Mouse (Mus musculus): Measurements from ENCODE around the gene Lbx1. TPM values are rescaled to one million over a fixed set of nuclear protein-coding genes. Genes with fewer than 3 reads are reported as not detected.

The Lbx1 gene
- polyA plus RNA-seq, 1 experiment from 2014 or later: not detected

GRCm38 (mm10) chr19:45242348-45243263, 7.0 kb upstream of the Lbx1 start:
- no peaks in the 10 kb centered on the region for H3K36me3 ChIP-seq (replicated peaks)
- H3K9me3 ChIP-seq (replicated peaks): no peaks in the 10 kb centered on the region
- no peak overlapping the region for H3K27ac ChIP-seq (replicated peaks)
- no peak for ATAC-seq (ENCODE audit: insufficient read depth)
- peaks cover 97% of the 10 kb centered on the region for H3K27me3 ChIP-seq
- no peaks in the 10 kb centered on the region for H3K4me1 ChIP-seq (replicated peaks)
- 3% methylated on average over 23 of the region's 23 CpGs for WGBS (ENCODE audit: insufficient replicate concordance)
- H3K4me2 ChIP-seq: no peak overlapping the region
- H3K4me3 ChIP-seq (replicated peaks): no peak overlapping the region
- no peak overlapping the region for H3K9ac ChIP-seq

GRCm38 (mm10) chr19:45242017-45242347, 6.4 kb upstream of the Lbx1 start:
- Histone ChIP-seq H3K4me2 (no peak overlapping the region), H3K4me1 (replicated peaks) (no peaks in the 10 kb centered on the region), H3K27me3 (peaks cover 98% of the 10 kb centered on the region), H3K4me3 (replicated peaks) (no peak overlapping the region), H3K9ac (no peak overlapping the region), H3K27ac (replicated peaks) (no peak overlapping the region), H3K36me3 (replicated peaks) (no peaks in the 10 kb centered on the region), H3K9me3 (replicated peaks) (no peaks in the 10 kb centered on the region)
- no peak for ATAC-seq (ENCODE audit: insufficient read depth)
- 3% methylated on average over 4 of the region's 4 CpGs for WGBS (ENCODE audit: insufficient replicate concordance)

GRCm38 (mm10) chr19:45240026-45240425, 4.4 kb upstream of the Lbx1 start:
- H3K4me3 ChIP-seq (replicated peaks): no peak overlapping the region
- ATAC-seq (ENCODE audit: insufficient read depth): no peak
- no peak overlapping the region for H3K4me2 ChIP-seq
- WGBS (ENCODE audit: insufficient replicate concordance): 7% methylated on average over 2 of the region's 2 CpGs
- H3K27ac ChIP-seq (replicated peaks): no peak overlapping the region
- H3K36me3 ChIP-seq (replicated peaks): no peaks in the 10 kb centered on the region
- peaks cover 13% of the 10 kb centered on the region for H3K4me1 ChIP-seq (replicated peaks)
- H3K9me3 ChIP-seq (replicated peaks): no peaks in the 10 kb centered on the region
- peaks cover 99% of the 10 kb centered on the region for H3K27me3 ChIP-seq
- H3K9ac ChIP-seq: no peak overlapping the region

GRCm38 (mm10) chr19:45239191-45239590, 3.6 kb upstream of the Lbx1 start:
- peaks cover 16% of the 10 kb centered on the region for H3K4me1 ChIP-seq (replicated peaks)
- no peak overlapping the region for H3K4me3 ChIP-seq (replicated peaks)
- no peaks in the 10 kb centered on the region for H3K9me3 ChIP-seq (replicated peaks)
- H3K4me2 ChIP-seq: no peak overlapping the region
- H3K9ac ChIP-seq: no peak overlapping the region
- H3K36me3 ChIP-seq (replicated peaks): no peaks in the 10 kb centered on the region
- no peak overlapping the region for H3K27ac ChIP-seq (replicated peaks)
- ATAC-seq (ENCODE audit: insufficient read depth): no peak
- WGBS (ENCODE audit: insufficient replicate concordance): 13% methylated on average over 1 of the region's 1 CpGs
- peaks cover 99% of the 10 kb centered on the region for H3K27me3 ChIP-seq

DNA sequence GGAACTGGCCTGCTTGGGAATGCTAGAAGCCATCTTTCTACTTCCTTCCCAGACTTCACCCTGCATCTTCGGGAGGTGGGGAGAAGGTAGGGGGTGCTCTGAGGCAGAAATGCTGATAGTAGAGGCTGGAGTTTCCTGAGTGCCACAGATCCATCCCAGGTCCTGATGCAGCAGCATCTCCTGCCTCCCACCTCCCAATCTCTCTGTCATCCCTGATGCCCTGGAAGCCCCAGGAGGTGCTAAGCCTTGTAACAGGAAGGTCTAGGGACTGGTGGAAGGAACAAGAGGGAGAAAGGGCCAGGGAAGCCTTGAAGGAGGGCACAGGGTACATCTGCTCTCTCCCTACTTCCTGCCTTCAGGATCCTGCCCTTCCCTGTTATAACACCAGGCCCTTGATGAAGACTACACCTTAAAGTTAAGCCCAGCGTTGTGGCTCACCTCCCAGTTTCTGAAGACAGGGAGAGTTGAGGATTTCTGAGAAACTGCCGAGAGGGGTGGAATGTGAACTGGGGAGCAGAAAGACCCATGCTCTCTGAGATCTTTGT, 2.1 kb upstream of the Lbx1 start:
- Histone ChIP-seq H3K27me3 (peaks cover 99% of the 10 kb centered on the region), H3K27ac (replicated peaks) (no peak overlapping the region), H3K4me3 (replicated peaks) (no peak overlapping the region), H3K4me2 (no peak overlapping the region), H3K36me3 (replicated peaks) (no peaks in the 10 kb centered on the region), H3K9me3 (replicated peaks) (no peaks in the 10 kb centered on the region), H3K9ac (no peak overlapping the region), H3K4me1 (replicated peaks) (peaks cover 23% of the 10 kb centered on the region)
- WGBS (ENCODE audit: insufficient replicate concordance): 10% methylated on average over 3 of the region's 3 CpGs
- no peak for ATAC-seq (ENCODE audit: insufficient read depth)

GRCm38 (mm10) chr19:45237099-45237498, 1.5 kb upstream of the Lbx1 start:
- no peaks in the 10 kb centered on the region for H3K9me3 ChIP-seq (replicated peaks)
- 2% methylated on average over 8 of the region's 8 CpGs for WGBS (ENCODE audit: insufficient replicate concordance)
- H3K4me3 ChIP-seq (replicated peaks): no peak overlapping the region
- H3K27ac ChIP-seq (replicated peaks): no peak overlapping the region
- peaks cover 23% of the 10 kb centered on the region for H3K4me1 ChIP-seq (replicated peaks)
- no peak for ATAC-seq (ENCODE audit: insufficient read depth)
- peaks cover 99% of the 10 kb centered on the region for H3K27me3 ChIP-seq
- no peak overlapping the region for H3K4me2 ChIP-seq
- H3K9ac ChIP-seq: no peak overlapping the region
- no peaks in the 10 kb centered on the region for H3K36me3 ChIP-seq (replicated peaks)

GRCm38 (mm10) chr19:45236363-45236942, 841 bp upstream of the Lbx1 start:
- Histone ChIP-seq H3K27ac (replicated peaks) (no peak overlapping the region), H3K36me3 (replicated peaks) (no peaks in the 10 kb centered on the region), H3K27me3 (peaks cover 99% of the 10 kb centered on the region), H3K4me1 (replicated peaks) (peaks cover 26% of the 10 kb centered on the region), H3K9me3 (replicated peaks) (no peaks in the 10 kb centered on the region), H3K4me2 (peak overlapping the region; percentile 46), H3K9ac (no peak overlapping the region), H3K4me3 (replicated peaks) (peak overlapping the region; percentile 28)
- ATAC-seq (ENCODE audit: insufficient read depth): no peak
- WGBS (ENCODE audit: insufficient replicate concordance): under 1% methylated on average over 39 of the region's 39 CpGs

- no peaks in the 10 kb centered on the region for H3K36me3 ChIP-seq (replicated peaks)
- no peak overlapping the region for H3K27ac ChIP-seq (replicated peaks)
- H3K9me3 ChIP-seq (replicated peaks): no peaks in the 10 kb centered on the region
- H3K9ac ChIP-seq: no peak overlapping the region
- H3K4me2 ChIP-seq: peak overlapping the region; percentile 33
- peaks cover 31% of the 10 kb centered on the region for H3K4me1 ChIP-seq (replicated peaks)
- under 1% methylated on average over 53 of the region's 53 CpGs for WGBS (ENCODE audit: insufficient replicate concordance)
- H3K27me3 ChIP-seq: peaks cover 99% of the 10 kb centered on the region
- ATAC-seq (ENCODE audit: insufficient read depth): no peak
- H3K4me3 ChIP-seq (replicated peaks): peak overlapping the region; percentile 15; the same call in 1 of the 2 replicates
Observed at GRCm38 (mm10) chr19:45235331-45235741, 276 bp downstream of the Lbx1 start.

DNA sequence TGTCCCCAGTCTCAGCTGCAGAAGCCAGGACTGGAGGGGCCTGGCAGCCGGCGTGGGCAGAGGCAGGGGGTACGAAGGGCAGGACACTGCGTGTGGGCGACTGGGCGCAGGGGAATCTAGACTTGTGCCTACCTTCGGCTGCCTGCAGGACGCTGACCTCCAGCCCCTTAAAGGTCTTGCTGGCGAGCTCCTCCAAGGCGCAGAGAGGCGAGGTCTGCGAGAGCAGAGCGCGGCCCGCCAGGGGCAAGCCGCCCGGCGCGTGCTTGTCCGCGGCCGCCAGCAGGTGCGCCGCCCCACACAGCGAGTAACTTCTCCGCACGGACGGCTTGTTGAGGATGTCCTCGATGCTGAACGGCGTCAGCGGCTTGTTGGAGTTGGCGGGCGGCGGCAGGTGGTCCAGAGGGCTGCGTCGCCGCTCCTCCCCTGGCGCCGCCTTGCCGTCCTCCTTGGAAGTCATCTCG, 811 bp downstream of the Lbx1 start:
- H3K36me3 ChIP-seq (replicated peaks): no peaks in the 10 kb centered on the region
- no peaks in the 10 kb centered on the region for H3K9me3 ChIP-seq (replicated peaks)
- H3K4me2 ChIP-seq: peak overlapping the region; percentile 33
- peak overlapping the region; percentile 15; the same call in 1 of the 2 replicates for H3K4me3 ChIP-seq (replicated peaks)
- no peak overlapping the region for H3K9ac ChIP-seq
- H3K4me1 ChIP-seq (replicated peaks): peaks cover 31% of the 10 kb centered on the region
- ATAC-seq (ENCODE audit: insufficient read depth): no peak
- H3K27ac ChIP-seq (replicated peaks): no peak overlapping the region
- WGBS (ENCODE audit: insufficient replicate concordance): 1% methylated on average over 42 of the region's 42 CpGs
- peaks cover 100% of the 10 kb centered on the region for H3K27me3 ChIP-seq

- WGBS (ENCODE audit: insufficient replicate concordance): 1% methylated on average over 22 of the region's 22 CpGs
- H3K4me3 ChIP-seq (replicated peaks): no peak overlapping the region
- no peak for ATAC-seq (ENCODE audit: insufficient read depth)
Observed at GRCm38 (mm10) chr19:45234191-45234770, 1.3 kb downstream of the Lbx1 start.

More at GRCm38 (mm10) chr19:45234191-45234770, 1.3 kb downstream of the Lbx1 start:
- peaks cover 100% of the 10 kb centered on the region for H3K27me3 ChIP-seq
- peaks cover 37% of the 10 kb centered on the region for H3K4me1 ChIP-seq (replicated peaks)
- no peak overlapping the region for H3K27ac ChIP-seq (replicated peaks)
- no peaks in the 10 kb centered on the region for H3K9me3 ChIP-seq (replicated peaks)
- H3K36me3 ChIP-seq (replicated peaks): no peaks in the 10 kb centered on the region
- no peak overlapping the region for H3K9ac ChIP-seq
- H3K4me2 ChIP-seq: no peak overlapping the region
